Mouse (Mus musculus) ES-Bruce4 (cell line): ENCODE measurements around the gene Dlgap4. TPM values are rescaled to one million over a fixed set of nuclear protein-coding genes. Genes with fewer than 3 reads are reported as not detected.

Source experiments
- H3K27ac ChIP-seq: 2 replicates; pipeline ENCODE4 v1.5.1; 2012; ENCODE audit warnings: low read length, inconsistent platforms; ENCODE audit not compliant: insufficient read depth
- H3K27me3 ChIP-seq: 2 replicates; pipeline ENCODE4 v1.6.1; 2012; ENCODE audit warnings: mild to moderate bottlenecking, low read length, inconsistent platforms; ENCODE audit not compliant: control insufficient read depth, poor library complexity, insufficient read depth, severe bottlenecking
- H3K36me3 ChIP-seq: 2 replicates; pipeline ENCODE4 v1.6.1; 2012; ENCODE audit warnings: inconsistent platforms, mild to moderate bottlenecking, low read length, moderate library complexity; ENCODE audit not compliant: control insufficient read depth, poor library complexity, insufficient read depth, severe bottlenecking
- H3K4me1 ChIP-seq: one replicate; pipeline ENCODE4 v1.8.1; 2011; ENCODE audit warnings: low read length; ENCODE audit not compliant: control insufficient read depth, insufficient read depth
- H3K4me3 ChIP-seq: 2 replicates; pipeline ENCODE4 v1.5.1; 2011; ENCODE audit warnings: low read depth, mild to moderate bottlenecking, low read length
- H3K9ac ChIP-seq: 2 replicates; pipeline ENCODE4 v1.6.1; 2012; ENCODE audit warnings: low read depth, mild to moderate bottlenecking, inconsistent platforms; ENCODE audit not compliant: poor library complexity, severe bottlenecking
- H3K9me3 ChIP-seq: replicated peaks from 2 replicates; pipeline ENCODE4 v1.6.1; 2012; ENCODE audit warnings: mild to moderate bottlenecking, low read length, inconsistent platforms; ENCODE audit not compliant: control insufficient read depth, poor library complexity, insufficient read depth, severe bottlenecking
- CTCF ChIP-seq: IDR thresholded peaks from one replicate; pipeline ENCODE4 v1.8.1; 2011; ENCODE audit warnings: low read depth, low read length
- EP300 ChIP-seq: IDR thresholded peaks from 2 replicates; pipeline ENCODE4 v1.6.1; 2011; ENCODE audit warnings: low read depth, low read length; ENCODE audit not compliant: insufficient read depth
- POLR2A ChIP-seq: IDR thresholded peaks from one replicate; pipeline ENCODE4 v1.8.1; 2011; ENCODE audit warnings: low read length; ENCODE audit not compliant: insufficient read depth
- polyA plus RNA-seq: library from polyadenylated mRNA; stranded (reverse); fragments of >200 nt; gene quantifications from 2 replicates; pipeline ENCODE4 v1.2.4, GENCODE M21; 2011; ENCODE audit warnings: low read depth; ENCODE audit not compliant: missing spikeins, insufficient read depth, insufficient read length

Dlgap4 gene
- polyA plus RNA-seq, 1 experiment = 60.6 TPM

DNA sequence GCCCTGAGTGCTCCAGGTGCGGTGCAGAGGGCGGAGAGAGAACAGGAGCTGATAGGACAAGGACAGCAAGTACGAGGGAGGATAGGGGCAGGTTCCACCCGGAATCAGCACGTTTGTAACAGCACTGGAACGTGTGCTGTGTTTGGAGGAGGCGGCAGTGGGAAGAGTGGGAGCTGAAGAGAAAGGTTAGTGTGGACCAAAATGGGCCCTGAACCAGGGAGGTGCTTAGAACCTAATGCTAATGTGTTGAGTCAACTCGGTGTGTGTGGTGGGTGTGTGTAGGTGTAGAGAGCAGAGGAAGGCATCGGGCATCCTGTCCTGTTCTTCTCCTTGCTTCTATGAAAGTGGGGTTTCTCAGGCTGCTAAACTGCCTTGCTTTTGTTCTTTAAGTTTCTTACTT is 127.8 kb downstream of the Dlgap4 start:
- Histone ChIP-seq H3K27ac (no peak overlapping the region), H3K9me3 (no peaks in the 10 kb centered on the region), H3K9ac (no peak overlapping the region), H3K4me3 (no peak overlapping the region), H3K27me3 (no peaks in the 10 kb centered on the region), H3K4me1 (no peaks in the 10 kb centered on the region), H3K36me3 (peaks cover under 1% of the 10 kb centered on the region; the same call in 1 of the 2 replicates)
- TF ChIP-seq EP300 (no peak), POLR2A (no peak), CTCF (no peak)

DNA sequence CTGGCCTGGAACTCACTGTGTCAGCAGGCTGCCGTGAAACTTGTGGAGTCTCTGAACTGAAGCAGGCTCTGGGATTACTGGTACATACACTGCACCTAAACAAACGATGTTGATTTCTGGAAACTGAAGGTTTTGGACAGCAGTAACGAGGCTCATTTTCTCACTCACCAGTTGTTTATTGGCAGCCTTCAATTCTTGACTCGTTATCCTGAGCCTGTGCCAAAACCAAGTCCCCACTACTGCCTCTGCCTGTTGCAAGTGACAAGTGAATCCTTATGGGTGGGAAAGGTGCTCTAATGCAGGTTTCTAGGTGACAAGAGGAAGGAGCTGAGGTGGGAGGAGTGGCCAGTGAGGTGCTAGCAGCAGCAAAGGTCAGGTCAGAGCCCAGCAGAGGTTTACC is 128.5 kb downstream of the Dlgap4 start:
- Histone ChIP-seq H3K4me3 (no peak overlapping the region), H3K27me3 (no peaks in the 10 kb centered on the region), H3K27ac (no peak overlapping the region), H3K36me3 (peaks cover 5% of the 10 kb centered on the region; the same call in 1 of the 2 replicates), H3K9ac (no peak overlapping the region), H3K4me1 (no peaks in the 10 kb centered on the region), H3K9me3 (no peaks in the 10 kb centered on the region)
- TF ChIP-seq EP300 (no peak), CTCF (no peak), POLR2A (no peak)

DNA sequence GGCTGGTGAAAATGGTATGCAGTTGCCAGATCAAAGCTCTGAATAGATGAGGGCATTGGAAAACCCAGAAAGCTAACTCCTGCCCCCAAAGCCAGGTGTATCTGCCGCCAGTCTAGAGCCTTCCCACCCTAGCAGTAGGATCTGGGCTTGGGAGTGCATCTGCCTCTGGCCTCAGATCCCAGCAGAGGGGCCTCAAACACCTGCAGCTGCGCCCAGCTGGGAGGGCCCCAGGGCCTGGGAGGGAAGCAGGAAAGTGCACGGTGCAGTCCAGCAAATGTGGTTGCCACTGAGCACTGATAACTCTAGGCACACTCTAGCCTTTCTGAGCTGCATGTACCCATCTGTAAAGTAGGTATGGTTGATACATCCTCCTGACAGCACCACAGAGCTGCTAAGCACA is 129.7 kb downstream of the Dlgap4 start:
- TF ChIP-seq CTCF = no peak
- TF ChIP-seq POLR2A = no peak
- TF ChIP-seq EP300 = no peak
- Histone ChIP-seq H3K4me1 (no peaks in the 10 kb centered on the region), H3K36me3 (peaks cover 5% of the 10 kb centered on the region; the same call in 1 of the 2 replicates), H3K4me3 (no peak overlapping the region), H3K27me3 (no peaks in the 10 kb centered on the region), H3K27ac (no peak overlapping the region), H3K9ac (no peak overlapping the region), H3K9me3 (no peaks in the 10 kb centered on the region)

GRCm38 (mm10) chr2:156744414-156744813 is 130.9 kb downstream of the Dlgap4 start:
- Histone ChIP-seq H3K9ac (no peak overlapping the region), H3K9me3 (no peaks in the 10 kb centered on the region), H3K36me3 (peaks cover 5% of the 10 kb centered on the region), H3K27me3 (no peaks in the 10 kb centered on the region), H3K4me1 (no peaks in the 10 kb centered on the region), H3K27ac (no peak overlapping the region), H3K4me3 (no peak overlapping the region)
- TF ChIP-seq CTCF (no peak), POLR2A (no peak), EP300 (no peak)

DNA sequence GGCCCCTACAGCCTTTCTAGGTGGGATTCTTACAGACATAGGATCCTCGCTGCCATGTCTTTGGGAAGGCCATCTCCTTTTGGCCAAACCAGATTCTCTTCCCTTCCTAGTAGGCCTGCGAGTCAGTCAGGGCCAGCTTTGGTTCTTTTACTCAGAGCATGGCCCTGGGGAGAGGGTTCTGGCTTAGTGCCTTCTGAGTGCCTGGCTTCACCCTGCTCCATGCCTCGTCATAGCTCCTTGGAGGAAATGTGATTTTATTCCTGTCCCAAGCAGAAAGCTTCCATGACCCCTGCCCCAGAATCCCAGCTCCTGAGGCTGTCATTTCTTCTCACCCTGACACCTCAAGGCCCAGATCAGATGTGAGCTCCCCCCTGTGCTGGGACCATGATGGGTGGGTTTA is 133.8 kb downstream of the Dlgap4 start:
- TF ChIP-seq CTCF = no peak
- no peak for TF ChIP-seq POLR2A
- no peak for TF ChIP-seq EP300
- H3K4me3 ChIP-seq = no peak overlapping the region
- no peak overlapping the region for H3K9ac ChIP-seq
- no peak overlapping the region for H3K27ac ChIP-seq
- no peaks in the 10 kb centered on the region for H3K4me1 ChIP-seq
- no peaks in the 10 kb centered on the region for H3K9me3 ChIP-seq
- peaks cover 16% of the 10 kb centered on the region for H3K36me3 ChIP-seq
- no peaks in the 10 kb centered on the region for H3K27me3 ChIP-seq

DNA sequence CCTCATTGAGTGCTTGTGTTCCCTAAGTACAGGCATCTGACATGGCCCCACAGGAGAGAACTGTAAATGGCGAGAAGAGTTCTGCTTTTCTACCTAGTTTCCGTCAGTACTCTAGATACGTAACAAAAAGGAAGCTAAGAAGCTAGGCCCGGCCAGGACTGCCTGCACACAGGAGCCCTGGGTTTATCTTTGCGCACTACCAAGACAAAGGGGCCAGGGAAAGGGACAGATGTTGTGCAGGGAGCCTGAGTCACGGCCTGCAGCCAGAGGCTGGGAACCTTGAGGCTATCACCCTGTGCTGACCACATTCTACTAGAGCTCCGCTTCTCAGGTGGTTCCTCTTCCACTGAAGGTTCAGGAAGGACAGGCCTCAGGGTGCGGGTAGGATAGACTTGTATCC is 136.2 kb downstream of the Dlgap4 start:
- TF ChIP-seq POLR2A (no peak), EP300 (no peak)
- Histone ChIP-seq H3K9ac (no peak overlapping the region), H3K4me1 (no peaks in the 10 kb centered on the region), H3K27me3 (no peaks in the 10 kb centered on the region), H3K9me3 (no peaks in the 10 kb centered on the region), H3K27ac (no peak overlapping the region), H3K4me3 (no peak overlapping the region), H3K36me3 (peaks cover 20% of the 10 kb centered on the region)
